Mouse (Mus musculus) stomach, embryonic 15.5 days (tissue): ENCODE data around the gene Ankra2. TPM values are rescaled to one million over a fixed set of nuclear protein-coding genes. Genes with fewer than 3 reads are reported as not detected.
A peak's percentile ranks its signal among the peaks of the same experiment; 100 is the strongest.

Experiments used
- ATAC-seq: fragments of 200-750 bp; cut with Nextera tagmentation; 2 replicates; pipeline ENCODE4 v1.8.0; 2017; ENCODE audit warnings: low read depth, moderate number of reproducible peaks, moderate TSS enrichment; ENCODE audit not compliant: insufficient read depth, low FRiP score
- H3K27ac ChIP-seq: fragments of 300-500 bp; sonication (generic); 2 replicates; pipeline ENCODE4 v1.5.1; 2015; ENCODE audit warnings: mild to moderate bottlenecking, inconsistent platforms
- H3K27me3 ChIP-seq: fragments of 300-500 bp; sonication (generic); replicated peaks from 2 replicates; pipeline ENCODE4 v1.6.1; 2015; ENCODE audit warnings: inconsistent platforms
- H3K36me3 ChIP-seq: fragments of 300-500 bp; sonication (generic); 2 replicates; pipeline ENCODE4 v1.6.1; 2015; ENCODE audit warnings: inconsistent platforms
- H3K4me1 ChIP-seq: fragments of 300-500 bp; sonication (generic); 2 replicates; pipeline ENCODE4 v1.6.1; 2015; ENCODE audit warnings: inconsistent platforms
- H3K4me2 ChIP-seq: fragments of 300-500 bp; sonication (generic); 2 replicates; pipeline ENCODE4 v1.6.1; 2015; ENCODE audit warnings: mild to moderate bottlenecking, inconsistent platforms
- H3K4me3 ChIP-seq: fragments of 300-500 bp; sonication (generic); replicated peaks from 2 replicates; pipeline ENCODE4 v1.5.1; 2015; ENCODE audit warnings: inconsistent platforms
- H3K9ac ChIP-seq: fragments of 300-500 bp; sonication (generic); 2 replicates; pipeline ENCODE4 v1.6.1; 2015; ENCODE audit warnings: inconsistent platforms
- H3K9me3 ChIP-seq: fragments of 300-500 bp; sonication (generic); 2 replicates; pipeline ENCODE4 v1.6.1; 2016; ENCODE audit warnings: inconsistent platforms
- WGBS: fragments of 180-500 bp; shearing (Covaris S2); methylation state at CpG from one replicate; pipeline ENCODE4 v1.1.7; 2015; 5-methylcytosine and 5-hydroxymethylcytosine counted together
- polyA plus RNA-seq: library from polyadenylated mRNA; unstranded; fragments of >200 nt; fragmentation: Nextera tagmentation; extraction: Ambion mirVana; gene quantifications from 2 replicates; pipeline ENCODE4 v1.2.1, GENCODE M21; 2015

The Ankra2 gene
- polyA plus RNA-seq, 1 experiment from 2014 or later, result 26.5 TPM

DNA sequence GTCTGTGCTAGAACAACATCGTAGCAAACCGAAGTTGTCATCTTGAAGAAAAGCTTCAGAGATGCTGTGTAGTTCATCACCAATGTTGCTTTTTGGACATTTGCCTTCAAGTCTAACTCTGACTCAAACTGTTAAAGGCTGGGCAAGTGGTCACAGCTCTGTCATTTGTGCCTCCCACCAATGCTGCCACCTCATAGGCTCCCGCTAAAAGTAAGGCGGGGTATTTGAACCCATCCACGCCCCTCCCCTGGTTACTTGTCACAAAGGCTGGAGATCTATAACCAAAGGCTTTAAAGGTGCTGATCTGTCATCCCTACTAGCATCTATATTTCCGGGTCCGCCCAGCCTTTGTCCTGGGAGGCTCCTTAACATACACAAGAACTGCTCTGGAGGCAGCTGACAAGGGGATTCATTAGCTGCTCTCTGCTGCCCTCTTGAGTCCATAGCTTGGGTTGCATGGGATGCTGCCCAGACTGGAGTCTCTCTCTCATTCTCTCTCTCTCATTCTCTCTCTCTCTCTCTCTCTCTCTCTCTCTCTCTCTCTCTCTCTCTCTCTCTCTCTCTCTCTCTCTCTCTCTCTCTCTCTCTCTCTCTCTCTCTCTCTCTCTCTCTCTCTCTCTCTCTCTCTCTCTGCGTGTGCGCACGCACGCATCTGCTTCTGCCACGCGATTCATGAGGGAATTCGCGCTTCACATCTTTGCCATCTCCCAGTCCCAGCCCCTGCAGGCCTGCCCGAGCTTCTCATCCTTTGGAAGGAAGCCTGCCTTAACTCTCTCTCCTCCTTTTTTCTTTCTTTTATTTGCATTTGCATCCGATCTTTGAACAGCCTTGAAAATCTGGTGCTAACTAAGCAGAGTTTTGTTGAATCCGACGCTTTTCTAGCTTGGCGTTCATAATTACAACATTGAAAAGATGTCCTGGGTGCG, 36.2 kb downstream of the Ankra2 start:
- no peak overlapping the region for H3K9ac ChIP-seq
- H3K36me3 ChIP-seq, result no peaks in the 10 kb centered on the region
- no peak overlapping the region for H3K4me3 ChIP-seq
- H3K4me1 ChIP-seq, result no peaks in the 10 kb centered on the region
- peak; percentile 81 for ATAC-seq
- WGBS, result 51% methylated on average over 21 of the region's 21 CpGs
- no peaks in the 10 kb centered on the region for H3K27me3 ChIP-seq
- H3K4me2 ChIP-seq, result peak overlapping the region; percentile 34
- no peaks in the 10 kb centered on the region for H3K9me3 ChIP-seq
- H3K27ac ChIP-seq, result 0 out of 2 replicates have a peak overlapping the region, but pooled peaks have one; percentile 17

DNA sequence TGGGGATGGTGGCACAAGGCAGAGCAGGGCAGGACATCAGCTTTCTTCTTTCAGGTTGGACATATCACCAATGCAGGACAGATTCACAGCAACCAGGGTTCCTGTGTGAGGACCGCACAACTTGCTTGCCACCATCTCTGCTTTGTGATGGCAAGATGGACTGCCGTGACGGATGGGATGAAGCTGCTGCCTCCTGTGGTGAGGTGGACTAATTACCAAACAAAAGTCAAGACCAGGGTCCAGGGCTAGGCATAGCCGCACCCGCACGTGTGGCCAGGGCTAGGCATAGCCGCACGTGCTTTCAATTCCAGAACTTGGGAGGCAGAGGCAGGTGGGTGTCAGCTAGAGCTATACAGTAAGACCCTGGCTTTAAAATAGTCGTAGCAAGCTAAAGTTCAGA, 42.4 kb downstream of the Ankra2 start:
- no peak overlapping the region for H3K4me3 ChIP-seq
- ATAC-seq, result no peak

DNA sequence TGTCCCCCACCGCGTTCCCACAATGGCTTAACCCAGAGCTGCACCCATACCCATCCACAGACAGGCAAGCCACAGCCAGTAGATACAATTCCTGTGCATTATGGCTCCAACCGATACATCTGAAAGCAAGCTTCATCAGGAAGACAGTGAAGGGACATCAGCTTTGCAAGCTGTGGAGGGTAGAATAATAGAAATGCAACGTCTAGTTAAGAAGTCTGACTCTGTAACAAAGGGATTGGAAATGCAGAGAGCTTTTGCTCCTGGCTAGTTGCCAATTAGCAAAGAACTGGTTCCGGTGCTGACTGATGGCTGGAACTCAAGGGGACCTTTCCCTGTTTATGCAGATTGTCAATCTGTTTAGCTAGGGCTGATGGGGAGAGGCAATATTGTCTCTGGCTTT, 43.5 kb downstream of the Ankra2 start:
- H3K9me3 ChIP-seq, result no peaks in the 10 kb centered on the region
- peaks cover 14% of the 10 kb centered on the region for H3K36me3 ChIP-seq
- H3K27ac ChIP-seq, result no peak overlapping the region
- no peak for ATAC-seq
- 34% methylated on average over 5 of the region's 5 CpGs for WGBS
- H3K4me1 ChIP-seq, result peaks cover 7% of the 10 kb centered on the region
- H3K4me3 ChIP-seq, result no peak overlapping the region
- H3K4me2 ChIP-seq, result no peak overlapping the region
- no peaks in the 10 kb centered on the region for H3K27me3 ChIP-seq
- H3K9ac ChIP-seq, result no peak overlapping the region

More for the DNA sequence above, 42.4 kb downstream of the Ankra2 start:
- peaks cover 10% of the 10 kb centered on the region for H3K36me3 ChIP-seq
- H3K4me1 ChIP-seq, result peaks cover 7% of the 10 kb centered on the region
- H3K27me3 ChIP-seq, result no peaks in the 10 kb centered on the region
- H3K9ac ChIP-seq, result no peak overlapping the region
- no peak overlapping the region for H3K4me2 ChIP-seq
- no peaks in the 10 kb centered on the region for H3K9me3 ChIP-seq
- H3K27ac ChIP-seq, result no peak overlapping the region
- WGBS, result 87% methylated on average over 9 of the region's 9 CpGs

DNA sequence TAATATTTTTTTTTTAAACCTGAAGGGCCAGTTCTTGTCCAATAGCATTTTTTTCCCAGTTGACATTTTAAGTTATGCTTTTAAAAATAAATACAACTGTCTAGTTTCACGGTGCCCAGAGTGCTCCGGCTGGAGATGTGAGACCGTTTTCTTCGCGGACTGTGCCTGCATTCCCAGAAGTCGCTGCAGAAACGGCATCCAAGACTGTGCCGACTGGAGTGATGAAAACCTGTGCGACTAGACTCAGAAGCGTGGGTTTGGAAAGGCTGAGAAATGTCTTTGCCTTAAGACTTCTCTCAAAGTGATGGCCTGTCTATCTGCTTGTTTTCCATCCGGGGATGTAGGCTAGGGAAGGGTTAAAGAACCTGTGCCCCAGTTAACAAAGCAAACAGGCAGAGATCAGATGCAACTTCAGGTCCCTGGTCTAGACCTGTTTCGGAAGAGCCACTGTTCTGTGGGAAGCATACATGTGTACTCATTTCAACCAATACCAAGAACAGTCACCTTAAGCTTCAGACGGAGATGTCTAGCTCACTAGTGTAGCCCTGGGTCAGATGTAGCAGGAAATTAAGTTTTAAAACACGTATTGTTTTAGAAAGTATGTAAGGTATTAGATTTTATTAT, 44.1 kb downstream of the Ankra2 start:
- Histone ChIP-seq H3K9ac (no peak overlapping the region), H3K27ac (peak overlapping the region; percentile 28; the same call in 1 of the 2 replicates), H3K27me3 (no peaks in the 10 kb centered on the region), H3K4me3 (no peak overlapping the region), H3K4me2 (peak overlapping the region; percentile 16; the same call in 1 of the 2 replicates), H3K36me3 (peaks cover 19% of the 10 kb centered on the region), H3K4me1 (peaks cover 7% of the 10 kb centered on the region), H3K9me3 (no peaks in the 10 kb centered on the region)
- WGBS, result 27% methylated on average over 14 of the region's 14 CpGs
- ATAC-seq, result no peak

DNA sequence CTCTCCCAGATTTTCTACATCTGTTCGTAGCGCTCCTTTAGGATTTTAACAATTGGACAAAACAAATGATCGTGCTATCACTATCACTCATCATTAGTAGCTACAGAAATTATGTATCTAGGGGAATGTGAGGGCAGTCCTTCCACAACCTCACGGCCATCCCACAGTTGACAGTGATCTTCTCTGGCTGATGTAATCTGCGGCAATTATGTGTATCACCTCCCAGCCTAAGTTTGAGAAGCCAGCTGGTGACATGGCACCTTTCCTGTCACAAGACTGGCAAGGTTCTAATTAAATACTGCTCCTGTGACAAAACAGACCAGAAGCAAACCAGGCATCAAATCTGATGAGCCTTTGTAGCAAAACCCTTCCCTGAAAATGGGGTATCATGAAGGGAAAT, 45.1 kb downstream of the Ankra2 start:
- no peak for ATAC-seq
- Histone ChIP-seq H3K4me3 (no peak overlapping the region), H3K9me3 (no peaks in the 10 kb centered on the region), H3K36me3 (peaks cover 24% of the 10 kb centered on the region), H3K27ac (no peak overlapping the region), H3K4me2 (no peak overlapping the region), H3K4me1 (peaks cover 7% of the 10 kb centered on the region), H3K27me3 (no peaks in the 10 kb centered on the region), H3K9ac (no peak overlapping the region)
- WGBS, result 64% methylated on average over 5 of the region's 5 CpGs

DNA sequence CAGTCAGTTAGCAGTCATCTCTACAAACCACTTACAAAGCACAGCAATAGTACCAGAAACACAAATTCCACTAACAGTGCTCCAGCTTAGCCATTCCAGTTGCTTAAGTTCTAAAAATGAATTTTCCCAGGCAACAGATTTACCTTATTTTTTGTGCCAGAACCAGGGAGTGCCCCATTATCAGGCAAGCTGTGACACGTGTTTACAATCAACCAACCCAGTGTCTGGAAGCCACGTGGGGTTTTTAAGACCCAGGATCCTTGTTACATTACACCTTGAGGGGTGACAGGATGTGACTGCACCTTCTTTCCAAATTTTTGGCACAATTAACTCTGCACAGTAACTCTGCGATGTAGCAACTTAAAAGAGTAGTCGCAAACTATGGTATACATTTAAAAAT, 45.9 kb downstream of the Ankra2 start:
- Histone ChIP-seq H3K4me1 (peaks cover 7% of the 10 kb centered on the region), H3K4me3 (no peak overlapping the region), H3K27ac (no peak overlapping the region), H3K36me3 (peaks cover 25% of the 10 kb centered on the region), H3K9ac (no peak overlapping the region), H3K27me3 (no peaks in the 10 kb centered on the region), H3K9me3 (no peaks in the 10 kb centered on the region), H3K4me2 (no peak overlapping the region)
- 82% methylated on average over 4 of the region's 4 CpGs for WGBS
- no peak for ATAC-seq

DNA sequence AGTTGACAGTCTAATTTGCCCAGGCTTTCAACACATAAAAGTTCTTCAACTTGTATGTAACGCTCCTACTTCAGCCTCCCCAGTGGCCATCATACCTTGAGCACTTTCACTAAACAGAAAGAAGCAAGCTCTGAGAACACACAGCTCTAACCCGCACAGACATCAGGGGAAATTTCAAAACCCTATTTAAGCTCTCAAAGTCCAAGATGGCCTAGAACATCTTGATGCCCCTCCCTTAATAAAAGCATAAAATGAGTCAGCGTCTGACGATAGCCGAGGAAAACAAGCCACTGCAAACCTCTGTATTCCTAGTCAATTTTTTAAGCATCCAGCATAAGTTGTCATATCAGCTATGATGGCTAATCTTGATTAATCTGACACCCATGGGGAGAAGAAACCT, 48.7 kb downstream of the Ankra2 start:
- Histone ChIP-seq H3K4me3 (no peak overlapping the region), H3K4me1 (peaks cover 13% of the 10 kb centered on the region; the same call in 1 of the 2 replicates), H3K9me3 (no peaks in the 10 kb centered on the region), H3K27me3 (no peaks in the 10 kb centered on the region), H3K27ac (no peak overlapping the region), H3K36me3 (peaks cover 25% of the 10 kb centered on the region), H3K4me2 (no peak overlapping the region), H3K9ac (no peak overlapping the region)
- 89% methylated on average over 5 of the region's 5 CpGs for WGBS
- ATAC-seq, result no peak

DNA sequence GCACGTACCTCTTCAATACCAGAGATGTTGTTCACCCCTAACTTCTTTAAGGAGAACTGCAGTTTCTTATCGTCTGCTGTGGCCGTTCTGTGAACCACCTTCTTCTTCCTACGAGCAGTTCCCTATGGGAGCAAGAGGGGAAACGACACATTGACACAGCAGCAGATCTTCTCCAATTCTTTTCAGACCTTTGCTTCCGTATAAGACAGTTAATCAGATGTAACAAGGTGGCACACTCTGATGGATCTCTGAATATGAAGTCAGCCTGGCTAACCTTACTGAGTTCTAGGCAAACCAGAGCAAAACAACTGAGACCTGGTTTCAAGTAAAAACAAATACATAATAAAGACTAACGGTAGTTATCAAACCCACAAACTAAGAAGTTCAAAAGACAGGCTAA, 50.8 kb downstream of the Ankra2 start:
- H3K9ac ChIP-seq, result no peak overlapping the region
- H3K27ac ChIP-seq, result no peak overlapping the region
- H3K4me1 ChIP-seq, result peaks cover 9% of the 10 kb centered on the region; the same call in 1 of the 2 replicates
- H3K36me3 ChIP-seq, result peaks cover 21% of the 10 kb centered on the region
- H3K4me3 ChIP-seq, result no peak overlapping the region
- no peaks in the 10 kb centered on the region for H3K27me3 ChIP-seq
- no peak for ATAC-seq
- H3K9me3 ChIP-seq, result no peaks in the 10 kb centered on the region
- WGBS, result 70% methylated on average over 7 of the region's 7 CpGs
- H3K4me2 ChIP-seq, result no peak overlapping the region

DNA sequence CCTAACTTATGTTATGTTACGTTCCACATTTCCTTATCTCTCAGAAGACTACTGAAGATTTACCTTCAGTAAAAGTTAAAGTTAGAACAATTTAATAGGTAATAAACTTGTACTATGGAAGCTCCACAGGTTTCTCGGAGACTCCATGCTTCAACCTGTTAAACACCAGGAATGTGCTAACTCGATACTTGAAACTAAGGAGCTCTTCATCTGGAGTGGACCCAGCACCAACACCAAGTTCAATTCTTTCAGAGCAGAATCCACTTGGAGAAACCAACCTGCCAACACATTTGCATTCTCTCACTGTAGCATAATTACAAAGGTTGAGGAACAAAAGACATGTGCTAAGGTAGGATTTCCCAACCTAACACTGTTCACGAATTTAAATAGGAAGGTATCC, 52.2 kb downstream of the Ankra2 start:
- no peak for ATAC-seq
- H3K9ac ChIP-seq, result no peak overlapping the region
- H3K27ac ChIP-seq, result no peak overlapping the region
- no peak overlapping the region for H3K4me3 ChIP-seq
- H3K36me3 ChIP-seq, result peaks cover 15% of the 10 kb centered on the region
- H3K4me2 ChIP-seq, result peak overlapping the region; percentile 62
- 68% methylated on average over 4 of the region's 4 CpGs for WGBS
- no peaks in the 10 kb centered on the region for H3K9me3 ChIP-seq
- no peaks in the 10 kb centered on the region for H3K27me3 ChIP-seq
- peaks cover 9% of the 10 kb centered on the region; the same call in 1 of the 2 replicates for H3K4me1 ChIP-seq

DNA sequence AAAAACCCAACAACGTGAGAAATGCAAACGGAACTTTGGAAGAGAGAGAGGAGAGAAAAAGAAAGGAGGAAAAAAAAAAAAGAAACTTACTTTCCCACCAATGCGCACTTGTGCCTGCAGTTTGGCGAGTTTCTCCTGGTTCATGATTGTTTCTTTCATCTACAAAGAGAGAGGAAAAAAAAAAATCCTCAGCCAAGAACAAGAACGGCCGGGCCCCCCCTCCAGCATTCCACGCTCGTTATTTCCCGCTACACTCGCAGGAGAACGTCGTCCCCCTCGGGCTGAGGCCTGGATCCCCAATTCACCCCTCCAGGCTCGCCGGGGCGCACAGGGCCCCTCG, 53.2 kb downstream of the Ankra2 start:
- H3K36me3 ChIP-seq, result peaks cover 11% of the 10 kb centered on the region
- peak overlapping the region; percentile 97 for H3K4me3 ChIP-seq
- H3K27me3 ChIP-seq, result no peaks in the 10 kb centered on the region
- H3K9me3 ChIP-seq, result no peaks in the 10 kb centered on the region
- peak overlapping the region; percentile 94 for H3K9ac ChIP-seq
- peak overlapping the region; percentile 62 for H3K4me2 ChIP-seq
- WGBS, result under 1% methylated on average over 15 of the region's 17 CpGs
- peak overlapping the region; percentile 88 for H3K27ac ChIP-seq
- H3K4me1 ChIP-seq, result peaks cover 9% of the 10 kb centered on the region; the same call in 1 of the 2 replicates
- ATAC-seq, result no peak

DNA sequence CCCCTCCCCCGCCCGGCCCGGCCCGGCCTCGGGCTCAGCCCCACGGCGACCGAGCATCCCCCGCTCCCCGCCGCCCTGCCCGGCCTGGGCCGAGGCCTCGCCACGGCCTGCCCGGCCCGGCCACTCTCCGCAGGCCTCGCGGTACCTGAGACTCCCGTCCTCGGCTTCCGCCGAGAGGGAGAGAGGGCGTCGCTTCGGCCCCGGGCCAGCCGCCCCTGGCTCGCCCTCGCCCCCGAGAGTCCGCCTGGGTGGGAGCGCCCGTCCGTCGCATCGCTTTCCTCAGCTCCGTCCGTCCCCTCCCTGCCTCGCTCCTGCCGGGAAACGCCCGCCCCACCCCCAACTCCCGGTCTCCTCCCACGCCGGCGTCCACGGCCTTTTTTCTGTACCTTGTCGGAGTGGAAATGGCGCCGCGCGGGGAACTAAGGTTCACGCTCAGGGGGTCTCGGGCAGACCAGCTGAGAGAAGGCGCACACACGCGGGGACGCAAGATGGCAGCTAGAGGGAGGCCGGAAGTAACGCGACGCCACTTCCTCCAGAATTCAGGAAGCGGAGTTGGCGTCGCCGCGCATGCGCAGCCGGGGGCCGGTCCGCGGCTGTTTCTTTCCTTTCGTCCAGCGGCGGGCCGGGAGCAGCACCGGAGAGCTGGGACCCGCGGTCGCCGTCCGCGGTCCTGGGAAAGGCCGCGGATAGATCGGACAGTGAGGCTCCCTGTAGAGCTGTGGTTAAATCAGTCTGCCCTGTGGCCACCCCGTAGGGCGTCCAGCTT, 53.8 kb downstream of the Ankra2 start, which contains the start of gene Btf3:
Gene Btf3 (minus strand): TSS at position 527 of the 766 bp plus-strand sequence.
- peak; percentile 90 for ATAC-seq
- H3K4me2 ChIP-seq, result peak within 1 kb of the TSS; percentile 64
- H3K4me3 ChIP-seq, result peak within 1 kb of the TSS; percentile 97
- no peaks in the 10 kb centered on the region for H3K9me3 ChIP-seq
- no peaks in the 10 kb centered on the region for H3K27me3 ChIP-seq
- H3K27ac ChIP-seq, result peak within 1 kb of the TSS; percentile 88
- under 1% methylated on average over 79 of the region's 90 CpGs for WGBS
- H3K36me3 ChIP-seq, result peaks cover 8% of the 10 kb centered on the region
- H3K4me1 ChIP-seq, result peaks cover 9% of the 10 kb centered on the region; the same call in 1 of the 2 replicates
- H3K9ac ChIP-seq, result peak within 1 kb of the TSS; percentile 94
